Mouse (Mus musculus) liver, adult (tissue): ENCODE data around the gene Olfr139.

ENCODE experiments used
- GATA4 ChIP-seq: IDR thresholded peaks from 2 replicates; pipeline ENCODE4 v1.6.1; 2014; ENCODE audit warnings: mild to moderate bottlenecking, low read length; ENCODE audit not compliant: insufficient replicate concordance

Olfr139 gene

GRCm38 (mm10) chr11:74056451-74056850, at the start of gene Olfr139, which contains the start of gene Olfr399:
Olfr139 (minus strand) TSS chr11:74056551.
Olfr399 (minus strand) TSS chr11:74056615.
- no peak for TF ChIP-seq GATA4

DNA sequence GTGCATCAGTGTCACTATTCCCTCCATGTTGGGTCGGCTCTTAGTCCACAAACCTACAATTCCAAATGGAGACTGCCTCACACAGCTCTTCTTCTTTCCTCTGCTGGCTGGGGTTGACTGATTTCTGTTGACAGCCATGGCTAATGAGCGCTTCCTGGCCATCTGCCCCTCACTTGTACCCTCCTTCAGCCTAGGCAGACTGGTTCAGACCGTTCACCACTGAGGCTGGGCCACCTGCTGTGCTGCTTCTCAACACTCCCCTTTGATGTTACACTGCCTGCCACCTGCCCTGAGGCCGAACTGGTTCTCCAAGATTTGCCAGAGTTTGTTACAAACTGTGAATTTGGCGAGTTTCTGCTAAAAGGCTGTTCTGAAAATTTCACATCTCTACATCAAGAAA, 48.7 kb upstream of the Olfr139 start:
- no peak for TF ChIP-seq GATA4

- no peak for TF ChIP-seq GATA4
Observed at GRCm38 (mm10) chr11:74101507-74101906, 45.2 kb upstream of the Olfr139 start.

GRCm38 (mm10) chr11:74100724-74101123, 44.4 kb upstream of the Olfr139 start:
- TF ChIP-seq GATA4: no peak

DNA sequence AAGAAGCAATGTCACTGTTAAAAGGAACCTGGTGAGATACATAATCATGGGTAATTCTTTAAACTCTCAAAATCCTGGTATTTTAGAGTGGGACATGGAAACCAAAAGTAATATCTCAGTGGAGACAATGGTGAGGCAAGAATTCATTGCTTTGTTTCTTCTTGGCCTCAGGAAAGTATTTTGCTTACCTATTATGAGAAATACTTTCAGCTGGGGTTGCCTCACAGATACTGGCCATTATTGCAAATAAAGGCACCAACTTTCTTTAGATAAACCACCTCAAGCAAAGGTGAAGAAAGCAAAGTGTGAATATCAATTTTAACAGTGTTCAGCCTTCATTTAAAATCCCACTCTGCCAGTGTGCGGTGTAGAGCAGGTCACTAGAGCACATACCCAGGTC, 13.3 kb upstream of the Olfr139 start, which contains the start of gene Zfp616:
Gene Zfp616, plus strand, starts transcription at position 301 of the 400 bp plus-strand sequence.
- TF ChIP-seq GATA4: no peak

GRCm38 (mm10) chr11:74051347-74051746, 5.0 kb downstream of the Olfr139 start:
- no peak for TF ChIP-seq GATA4
